Mouse (Mus musculus) small intestine, adult 10 weeks (tissue): ENCODE results near the gene Fam162a. TPM values are rescaled to one million over a fixed set of nuclear protein-coding genes. Genes with fewer than 3 reads are reported as not detected.

Experiments
- polyA plus RNA-seq: library from polyadenylated mRNA; stranded (reverse); fragments of 350-450 nt; fragmentation: Illumina TruSeq; extraction: RNeasy Lipid Tissue Mini Kit (QIAGEN cat#74804); gene quantifications from one replicate; pipeline ENCODE4 v1.2.3, GENCODE M21; 2014; ENCODE audit warnings: low replicate concordance

The Fam162a gene
- 65.7 TPM for polyA plus RNA-seq

DNA sequence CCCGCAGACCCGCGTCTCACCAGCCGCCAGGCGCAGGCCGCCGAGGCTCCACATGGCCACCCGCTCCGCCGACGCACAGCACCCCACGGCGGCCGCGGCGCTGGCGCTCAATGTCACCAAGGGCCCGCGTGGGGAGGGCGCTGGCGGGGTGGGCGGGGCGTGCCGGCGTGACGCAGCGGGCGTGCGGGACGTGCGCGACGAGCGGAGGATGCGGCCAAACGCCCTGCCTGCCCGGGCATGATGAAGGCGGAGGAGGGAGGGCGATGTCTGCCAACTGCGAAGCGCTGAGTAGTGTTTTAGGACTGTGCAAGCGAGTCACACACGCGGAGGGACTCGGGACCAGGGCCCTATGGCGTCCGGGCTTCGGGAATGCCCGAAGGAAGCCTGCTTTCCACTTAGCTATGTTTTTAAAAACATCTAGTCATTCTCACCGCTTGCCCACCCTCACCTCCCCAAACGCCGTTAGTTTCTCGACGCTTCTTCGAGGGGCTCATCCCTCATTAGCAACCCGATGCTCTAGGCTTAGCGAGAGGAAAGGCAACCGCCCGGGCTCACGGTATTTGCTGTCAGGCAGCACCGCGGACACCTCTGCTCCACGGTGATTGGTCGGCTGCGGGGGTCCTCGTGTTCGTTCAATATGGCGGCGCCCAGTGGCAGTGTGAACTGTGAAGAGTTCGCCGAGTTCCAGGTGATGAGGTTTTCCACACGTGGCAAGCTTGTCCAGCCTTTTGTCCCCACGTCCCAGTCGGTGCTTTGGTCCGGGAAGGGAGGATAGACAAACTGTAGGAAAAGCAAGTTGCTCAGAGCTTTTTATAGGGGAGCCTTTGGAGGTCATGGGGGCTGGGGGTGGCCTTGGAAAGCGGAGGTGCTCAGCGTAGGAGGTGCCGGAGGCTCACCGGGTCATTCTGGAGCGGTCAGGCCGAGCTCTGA, at the start of gene Fam162a, which contains the start of gene Ccdc58:
Gene Fam162a, minus strand, starts transcription at position 145 of the 930 bp plus-strand sequence.
Gene Ccdc58, plus strand, starts transcription at position 236 of the 930 bp plus-strand sequence.

DNA sequence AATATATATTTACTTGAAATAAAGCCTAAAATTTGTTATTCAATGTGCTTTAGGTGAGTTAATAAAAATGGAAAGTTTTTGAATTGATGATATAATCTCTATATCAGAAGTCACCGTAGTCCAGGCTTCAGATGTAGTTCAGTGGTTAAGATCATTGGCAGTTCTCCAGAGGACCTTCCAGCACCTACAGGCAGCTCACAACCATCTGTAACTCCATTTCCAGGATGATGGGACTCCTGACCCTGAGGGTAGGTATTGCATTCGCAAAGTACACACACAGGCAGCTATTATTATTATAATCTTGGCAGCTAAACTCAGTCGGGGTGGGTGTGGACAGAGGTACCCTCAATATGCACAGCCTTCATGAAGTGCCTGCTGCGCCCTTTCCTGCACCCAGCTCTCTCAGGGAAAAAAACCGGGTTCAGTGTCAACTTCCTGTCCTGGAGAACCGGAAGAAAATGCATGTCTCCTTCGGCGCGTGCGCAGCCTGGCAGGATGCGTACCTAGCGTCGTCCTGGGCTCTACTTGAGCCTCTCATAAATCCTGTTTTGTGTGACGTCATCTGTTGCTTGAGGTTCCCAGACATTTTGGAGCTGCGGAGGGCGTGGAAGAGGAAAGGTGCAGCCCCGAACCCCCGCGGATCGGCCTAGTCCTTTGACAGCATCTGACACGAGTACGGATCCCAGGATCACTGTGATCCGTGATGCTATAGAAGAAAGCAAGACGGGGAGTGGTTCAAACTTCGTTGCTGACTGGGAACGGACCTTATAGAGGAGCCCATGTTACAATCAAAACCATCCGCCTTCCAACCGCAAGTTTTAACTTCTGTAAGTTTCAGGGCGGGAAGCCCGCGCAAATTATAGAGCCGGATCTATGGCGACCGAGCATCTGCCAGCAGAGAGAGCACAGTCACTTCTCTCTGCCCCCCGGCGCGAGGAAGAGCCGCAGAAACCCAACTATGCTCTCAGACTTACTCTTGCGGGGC, 30.5 kb downstream of the Fam162a start, which contains the start of gene Wdr5b:
Gene Wdr5b, plus strand, starts transcription at position 551 of the 985 bp plus-strand sequence.

Other genes with a start within 250 kb of the Fam162a start
- 99.8 TPM for gene Parp14, start 200.1 kb downstream of the Fam162a start, polyA plus RNA-seq
- gene Parp9, start 133.1 kb downstream of the Fam162a start, polyA plus RNA-seq: 140 TPM
- 101 TPM for gene Dtx3l, start 132.4 kb downstream of the Fam162a start, polyA plus RNA-seq
- gene Kpna1, start 92.8 kb downstream of the Fam162a start, polyA plus RNA-seq: 86.5 TPM
- 6.1 TPM for gene Wdr5b, start 30.4 kb downstream of the Fam162a start, polyA plus RNA-seq
- 234 TPM for gene Ccdc58, start 91 bp upstream of the Fam162a start, polyA plus RNA-seq
- gene Csta1, start 59.6 kb upstream of the Fam162a start, polyA plus RNA-seq: not detected
- not detected for gene Stfa2l1, start 85.2 kb upstream of the Fam162a start, polyA plus RNA-seq
- gene Gm5483, start 112.6 kb upstream of the Fam162a start, polyA plus RNA-seq: not detected
- gene Gm5416, start 138.8 kb upstream of the Fam162a start, polyA plus RNA-seq: not detected
- 4.5 TPM for gene 2010005H15Rik, start 149.9 kb upstream of the Fam162a start, polyA plus RNA-seq
- gene Stfa1, start 205.4 kb upstream of the Fam162a start, polyA plus RNA-seq: not detected